Mouse (Mus musculus) central nervous system, embryonic 18 days (tissue): ENCODE results near the gene Ascl5. TPM values are rescaled to one million over a fixed set of nuclear protein-coding genes. Genes with fewer than 3 reads are reported as not detected.

ENCODE experiments used
- polyA plus RNA-seq: library from polyadenylated mRNA; depleted of rRNA; stranded (reverse); fragments of >200 nt; gene quantifications from 2 replicates; pipeline ENCODE4 v1.2.3, GENCODE M21; 2012; rRNA removed

The Ascl5 gene
- polyA plus RNA-seq = 0.35 and 0.40 TPM in 2 replicates

DNA sequence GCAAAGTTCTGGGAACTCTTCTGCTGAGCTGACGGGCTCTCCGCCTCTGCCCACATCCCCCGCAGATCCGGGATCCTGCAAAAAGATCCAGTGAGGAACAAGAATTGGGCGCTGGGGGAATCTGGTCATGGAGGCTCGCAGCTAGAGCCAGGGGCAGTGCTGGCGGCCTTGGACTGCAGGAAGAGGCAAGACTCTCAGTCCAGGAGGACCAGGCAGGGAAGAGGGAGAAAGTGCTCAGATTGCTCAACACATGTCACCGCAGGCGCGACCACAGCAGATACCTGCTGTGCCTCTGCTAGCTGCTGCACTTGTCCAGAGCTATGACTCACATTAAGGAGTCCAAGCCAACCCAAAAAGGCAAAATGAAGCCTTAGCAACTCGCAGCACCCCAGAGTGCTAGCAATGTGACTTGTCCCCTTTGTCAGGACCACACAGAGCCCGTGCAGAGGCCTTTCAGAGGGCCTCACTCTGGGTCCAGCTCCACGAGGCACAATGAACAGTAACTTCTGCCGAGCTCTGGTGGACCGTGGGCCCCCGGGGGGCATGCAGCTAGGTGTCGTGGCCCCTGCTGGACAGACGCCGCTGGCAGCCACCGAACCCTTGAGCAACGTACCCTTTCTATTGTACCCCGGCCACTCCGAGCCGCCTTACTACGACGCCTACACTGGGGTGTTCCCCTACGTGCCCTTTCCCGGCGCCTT lies at the start of gene Ascl5:
Ascl5 (plus strand) TSS at position 493 of the 701 bp plus-strand sequence.

GRCm38 (mm10) chr1:136006292-136006748 lies 44.3 kb upstream of the Ascl5 start, which contains the start of gene Igfn1:
Gene Igfn1, minus strand, starts transcription at chr1:136006342.

GRCm38 (mm10) chr1:136007211-136008158 lies 43.1 kb upstream of the Ascl5 start, which contains the start of gene Tmem9:
Gene Tmem9, plus strand, starts transcription at chr1:136008150.

DNA sequence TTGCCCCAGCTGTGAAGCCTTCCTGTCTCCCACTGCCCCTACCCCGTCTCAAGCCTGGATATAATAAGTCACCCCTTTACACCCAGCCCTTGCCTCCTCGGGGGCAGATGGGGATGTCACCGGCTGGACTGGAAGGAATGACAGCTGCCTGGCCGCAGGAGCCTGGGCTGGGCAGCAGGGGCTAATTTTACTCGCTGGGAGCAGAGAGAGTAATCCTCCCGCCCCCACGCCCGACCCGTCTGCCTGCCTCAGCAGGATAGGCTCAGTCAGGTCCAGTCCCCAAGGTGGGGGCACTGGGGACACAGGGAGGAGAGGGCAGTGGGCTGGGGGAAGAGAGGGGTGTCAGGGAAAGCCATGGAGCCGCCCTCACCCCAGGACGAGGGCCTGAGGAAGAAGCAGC lies 1.9 kb downstream of the Ascl5 start, which contains the start of gene Cacna1s:
Cacna1s (plus strand) TSS at position 204 of the 400 bp plus-strand sequence.

Other genes starting within 250 kb of the Ascl5 start
- gene Lad1, start 232.2 kb upstream of the Ascl5 start, polyA plus RNA-seq = 0.63 and 0.66 TPM in 2 replicates
- 0.67 and 3.2 TPM in 2 replicates for gene Tnnt2, start 214.4 kb upstream of the Ascl5 start, polyA plus RNA-seq
- 0.09 and 1.7 TPM in 2 replicates for gene Pkp1, start 131.6 kb upstream of the Ascl5 start, polyA plus RNA-seq
- gene Igfn1, start 44.5 kb upstream of the Ascl5 start, polyA plus RNA-seq = 0.07 and 0.08 TPM in 2 replicates
- 131 and 150 TPM in 2 replicates for gene Tmem9, start 42.7 kb upstream of the Ascl5 start, polyA plus RNA-seq
- 0.44 and 1.8 TPM in 2 replicates for gene Cacna1s, start 1.9 kb downstream of the Ascl5 start, polyA plus RNA-seq
- gene Kif21b, start 80.6 kb downstream of the Ascl5 start, polyA plus RNA-seq = 97.3 and 121 TPM in 2 replicates
- 0.26 and 0.44 TPM in 2 replicates for gene Mroh3, start 162.0 kb downstream of the Ascl5 start, polyA plus RNA-seq
- gene Inava, start 183.5 kb downstream of the Ascl5 start, polyA plus RNA-seq = 4.4 and 5.0 TPM in 2 replicates
- 5.5 and 6.6 TPM in 2 replicates for gene Gpr25, start 210.1 kb downstream of the Ascl5 start, polyA plus RNA-seq